Mouse (Mus musculus) Patski (cell line): ENCODE results near the gene Ppm1l. TPM values are rescaled to one million over a fixed set of nuclear protein-coding genes. Genes with fewer than 3 reads are reported as not detected.

Experiments used
- ATAC-seq: fragments of 100-300 bp; one replicate; pipeline ENCODE4 v1.8.0; 2021
- CTCF ChIA-PET: fragments of 350-600 bp; sonication (Branson Sonifier 250); formaldehyde crosslinking; loops from one replicate; lab custom pipeline; 2022; ENCODE audit warnings: inconsistent platforms; lab: Charles Lee
- POLR2A ChIA-PET: fragments of 350-600 bp; sonication (Branson Sonifier 250); formaldehyde crosslinking; loops from one replicate; lab custom pipeline; 2022; ENCODE audit warnings: antibody characterized with exemption, inconsistent platforms; lab: Charles Lee
- DNase-seq: peaks from one replicate; pipeline ENCODE4 v3.0.0-alpha.2; 2011; ENCODE audit warnings: low read depth, low spot score
- H3K27me3 ChIP-seq: fragments of 371-371 bp; one replicate; pipeline ENCODE4 v1.5.1; 2021
- CTCF ChIP-seq: fragments of 100-300 bp; IDR thresholded peaks from one replicate; pipeline ENCODE4 v1.5.1; 2021
- in situ Hi-C: fragments of 300-500 bp; cut with MboI; formaldehyde crosslinking; loops from 3 replicates; pipeline ENCODE4 v1.11.1; 2018; ENCODE audit warnings: low pct_unique_long_range_greater_than_20kb, mixed read lengths
- polyA plus RNA-seq: library from polyadenylated mRNA; unstranded; gene quantifications from one replicate; pipeline ENCODE4 v1.2.3, GENCODE M21; 2021

The Ppm1l gene
- polyA plus RNA-seq, 1 experiment from 2014 or later, result 21.9 TPM

GRCm38 (mm10) chr3:69427259-69427658 is 110.6 kb downstream of the Ppm1l start:
- ATAC-seq, result no peak
- H3K27me3 ChIP-seq, result no peaks in the 10 kb centered on the region
- CTCF ChIA-PET, result interaction anchor here (1.0 to 1.2 kb wide), 2 partner anchors 11 to 13 kb away, joined by 3 to 4 read pairs; no protein-coding TSS in a partner anchor

GRCm38 (mm10) chr3:69428221-69428620 is 111.6 kb downstream of the Ppm1l start:
- no peaks in the 10 kb centered on the region for H3K27me3 ChIP-seq
- TF ChIP-seq CTCF, result no peak
- CTCF ChIA-PET, result interaction anchor here (1.0 kb wide), 2 partner anchors 12 to 15 kb away, joined by 3 read pairs; no protein-coding TSS in a partner anchor
- ATAC-seq (no peak), DNase-seq (no peak)
- in situ Hi-C loops, result no loop called here
- POLR2A ChIA-PET, result interaction anchor here (0.5 kb wide), 1 partner anchor 17 kb away, joined by 8 read pairs; no protein-coding TSS in a partner anchor

More at GRCm38 (mm10) chr3:69427259-69427658, 110.6 kb downstream of the Ppm1l start:
- no peak for DNase-seq
- TF ChIP-seq CTCF, result no peak
- POLR2A ChIA-PET, result interaction anchor here (0.7 kb wide), 1 partner anchor 370 kb away, joined by 5 read pairs; no protein-coding TSS in a partner anchor
- in situ Hi-C loops, result no loop called here

- ChIA-PET POLR2A (no interaction called here), CTCF (interaction anchor here (0.7 to 1.9 kb wide), 7 partner anchors 11 to 53 kb away, joined by 3 to 5 read pairs (median 3); no protein-coding TSS in a partner anchor)
- ATAC-seq (no peak), DNase-seq (no peak)
- in situ Hi-C loops, result no loop called here
- no peaks in the 10 kb centered on the region for H3K27me3 ChIP-seq
- TF ChIP-seq CTCF, result no peak
These were observed 112.7 kb downstream of the Ppm1l start for GRCm38 (mm10) chr3:69429319-69429718.

- H3K27me3 ChIP-seq, result no peaks in the 10 kb centered on the region
- ATAC-seq (no peak), DNase-seq (no peak)
- TF ChIP-seq CTCF, result no peak
- in situ Hi-C loops, result no loop called here
- POLR2A ChIA-PET, result no interaction called here
- CTCF ChIA-PET, result interaction anchor here (1.6 kb wide), 1 partner anchor 11 kb away, joined by 3 read pairs; no protein-coding TSS in a partner anchor
These were observed 116.9 kb downstream of the Ppm1l start for GRCm38 (mm10) chr3:69433580-69433979.

- no peaks in the 10 kb centered on the region for H3K27me3 ChIP-seq
- DNase-seq, result no peak
- ATAC-seq, result no peak
- POLR2A ChIA-PET, result interaction anchor here (0.6 to 1.0 kb wide), 2 partner anchors 15 to 233 kb away, joined by 3 read pairs; no protein-coding TSS in a partner anchor
- TF ChIP-seq CTCF, result no peak
- in situ Hi-C loops, result no loop called here
- CTCF ChIA-PET, result interaction anchor here (2.6 to 5.9 kb wide), 2 partner anchors 13 to 43 kb away, joined by 8 to 32 read pairs; no protein-coding TSS in a partner anchor
These were observed 122.3 kb downstream of the Ppm1l start for GRCm38 (mm10) chr3:69438773-69439514.

- POLR2A ChIA-PET, result interaction anchor here (0.7 kb wide), 1 partner anchor 66 kb away, joined by 3 read pairs; no protein-coding TSS in a partner anchor
- ATAC-seq (peak; percentile 91), DNase-seq (peak; percentile 71)
- no peaks in the 10 kb centered on the region for H3K27me3 ChIP-seq
- CTCF ChIA-PET, result interaction anchor here (0.6 to 5.9 kb wide), 8 partner anchors 11 to 117 kb away, joined by 3 to 32 read pairs (median 4); no protein-coding TSS in a partner anchor
- TF ChIP-seq CTCF, result no peak
- in situ Hi-C loops, result no loop called here
These were observed 124.1 kb downstream of the Ppm1l start for GRCm38 (mm10) chr3:69440761-69441160.

- POLR2A ChIA-PET, result no interaction called here
These were observed 130.3 kb downstream of the Ppm1l start for GRCm38 (mm10) chr3:69446989-69447388.

GRCm38 (mm10) chr3:69449041-69449440 is 132.4 kb downstream of the Ppm1l start:
- ChIA-PET CTCF (interaction anchor here (0.7 to 6.8 kb wide), 2 partner anchors 7 to 20 kb away, joined by 3 to 32 read pairs; no protein-coding TSS in a partner anchor), POLR2A (no interaction called here)
- DNase-seq, result no peak
- TF ChIP-seq CTCF, result no peak
- in situ Hi-C loops, result no loop called here
- ATAC-seq, result no peak
- no peaks in the 10 kb centered on the region for H3K27me3 ChIP-seq

More at GRCm38 (mm10) chr3:69446989-69447388, 130.3 kb downstream of the Ppm1l start:
- in situ Hi-C loops, result no loop called here
- H3K27me3 ChIP-seq, result no peaks in the 10 kb centered on the region
- CTCF ChIA-PET, result interaction anchor here (0.8 to 2.7 kb wide), 3 partner anchors 10 to 35 kb away, joined by 3 to 12 read pairs (median 4); no protein-coding TSS in a partner anchor
- no peak for DNase-seq
- no peak for ATAC-seq
- TF ChIP-seq CTCF, result no peak

- ChIA-PET CTCF (interaction anchor here (6.8 kb wide), 1 partner anchor 12 kb away, joined by 32 read pairs; no protein-coding TSS in a partner anchor), POLR2A (interaction anchor here (1.0 kb wide), 1 partner anchor 16 kb away, joined by 3 read pairs; no protein-coding TSS in a partner anchor)
- ATAC-seq (no peak), DNase-seq (no peak)
- in situ Hi-C loops, result no loop called here
- TF ChIP-seq CTCF, result no peak
- no peaks in the 10 kb centered on the region for H3K27me3 ChIP-seq
These were observed 137.7 kb downstream of the Ppm1l start for GRCm38 (mm10) chr3:69454330-69454729.

GRCm38 (mm10) chr3:69456071-69456470 is 139.4 kb downstream of the Ppm1l start:
- DNase-seq (no peak), ATAC-seq (no peak)
- ChIA-PET POLR2A (interaction anchor here (0.6 kb wide), 1 partner anchor 35 kb away, joined by 3 read pairs; no protein-coding TSS in a partner anchor), CTCF (interaction anchor here (1.1 to 1.2 kb wide), 2 partner anchors 8 to 19 kb away, joined by 3 to 4 read pairs; no protein-coding TSS in a partner anchor)
- in situ Hi-C loops, result no loop called here
- TF ChIP-seq CTCF, result no peak
- no peaks in the 10 kb centered on the region for H3K27me3 ChIP-seq
